In genomic region chr2:16914633-16915032, GRCm38 (mm10) we compare ENCODE assay signal across 8 mouse cellular contexts.
A peak's percentile ranks its signal among the peaks of the same experiment; 100 is the strongest.
DNase-seq lines count a peak whose midpoint lies in the region; ATAC-seq and TF ChIP-seq lines count a peak whose summit lies in the region.

No protein-coding gene starts in this region.

- 32% methylated on average over 2 of the region's 2 CpGs for WGBS in lung, embryonic 14.5 days
- WGBS in hindbrain, embryonic 11.5 days, result 28% methylated on average over 2 of the region's 2 CpGs
- WGBS in hindbrain, embryonic 16.5 days, result 31% methylated on average over 2 of the region's 2 CpGs

- no peaks in the 10 kb centered on the region for H3K36me3 ChIP-seq in lung, embryonic 14.5 days (ENCODE audit: insufficient read depth)
- no peaks in the 10 kb centered on the region for H3K36me3 ChIP-seq in hindbrain, embryonic 11.5 days (ENCODE audit: control insufficient read depth, insufficient read depth, low read length)
- H3K36me3 ChIP-seq in hindbrain, embryonic 16.5 days (ENCODE audit: control insufficient read depth, insufficient read depth, low read length), result no peaks in the 10 kb centered on the region

- ATAC-seq in lung, embryonic 14.5 days (ENCODE audit: insufficient read depth), result peak; percentile 41; the same call in 1 of the 2 replicates
- ATAC-seq in hindbrain, embryonic 11.5 days (ENCODE audit: low FRiP score), result no peak
- no peak for ATAC-seq in hindbrain, embryonic 16.5 days

- no peaks in the 10 kb centered on the region for H3K27me3 ChIP-seq in lung, embryonic 14.5 days (ENCODE audit: insufficient read depth, low read length)
- H3K27me3 ChIP-seq in hindbrain, embryonic 11.5 days (ENCODE audit: control insufficient read depth, insufficient read depth, low read length), result no peaks in the 10 kb centered on the region
- H3K27me3 ChIP-seq in hindbrain, embryonic 16.5 days (replicated peaks; ENCODE audit: control insufficient read depth, insufficient read depth, low read length), result no peaks in the 10 kb centered on the region

- no peaks in the 10 kb centered on the region for H3K4me1 ChIP-seq in lung, embryonic 14.5 days (ENCODE audit: insufficient read depth)
- no peaks in the 10 kb centered on the region for H3K4me1 ChIP-seq in hindbrain, embryonic 11.5 days (replicated peaks; ENCODE audit: control insufficient read depth, insufficient read depth, low read length)
- H3K4me1 ChIP-seq in hindbrain, embryonic 16.5 days (ENCODE audit: control insufficient read depth, insufficient read depth, low read depth, low read length), result no peaks in the 10 kb centered on the region

- H3K9me3 ChIP-seq in lung, embryonic 14.5 days (ENCODE audit: low read depth, low read length), result no peaks in the 10 kb centered on the region
- no peaks in the 10 kb centered on the region for H3K9me3 ChIP-seq in hindbrain, embryonic 11.5 days (ENCODE audit: control insufficient read depth, low read length)
- H3K9me3 ChIP-seq in hindbrain, embryonic 16.5 days (ENCODE audit: control insufficient read depth, low read length), result no peaks in the 10 kb centered on the region

- peak; percentile 1 for DNase-seq in cerebellum, adult 11 months
- no peak for DNase-seq in cerebellum, adult 11-12 months
- peak; percentile 47 for DNase-seq in lung, embryonic 14.5 days
- no peak for DNase-seq in lung, postnatal 4 days
- peak; percentile 3 for DNase-seq in cerebellum, adult 8-10 months
- peak; percentile 5 for DNase-seq in kidney, postnatal 14 days
- DNase-seq in hindbrain, embryonic 11.5 days (ENCODE audit: low spot score), result no peak

- H3K4me2 ChIP-seq in lung, embryonic 14.5 days, result no peak overlapping the region
- no peak overlapping the region for H3K4me2 ChIP-seq in hindbrain, embryonic 11.5 days (replicated peaks; ENCODE audit: low read depth, low read length)
- no peak overlapping the region for H3K4me2 ChIP-seq in hindbrain, embryonic 16.5 days (ENCODE audit: low read length)

- no peak overlapping the region for H3K9ac ChIP-seq in lung, embryonic 14.5 days
- no peak overlapping the region for H3K9ac ChIP-seq in hindbrain, embryonic 11.5 days (ENCODE audit: low read depth, low read length)
- H3K9ac ChIP-seq in hindbrain, embryonic 16.5 days (ENCODE audit: low read depth, low read length), result no peak overlapping the region

- no peak overlapping the region for H3K4me3 ChIP-seq in lung, embryonic 14.5 days (ENCODE audit: low read depth, low read length)
- H3K4me3 ChIP-seq in hindbrain, embryonic 11.5 days (ENCODE audit: low read depth, low read length), result no peak overlapping the region
- no peak overlapping the region for H3K4me3 ChIP-seq in hindbrain, embryonic 16.5 days (ENCODE audit: low read length)

- H3K27ac ChIP-seq in lung, embryonic 14.5 days (ENCODE audit: low read depth), result no peak overlapping the region
- H3K27ac ChIP-seq in hindbrain, embryonic 11.5 days (ENCODE audit: low read depth, low read length), result no peak overlapping the region
- no peak overlapping the region for H3K27ac ChIP-seq in hindbrain, embryonic 16.5 days (ENCODE audit: low read depth, low read length)

- TF ChIP-seq CTCF in lung, embryonic 14.5 days (IDR thresholded peaks at IDR 0.05; ENCODE audit: low read depth), result peak; percentile 58

Comparison
In these comparisons a context has a peak if more than half of its experiments do, and no peak if none do; other contexts are left out.
1. DNase-seq: peak in cerebellum, adult 11 months (single experiment), lung, embryonic 14.5 days (single experiment), cerebellum, adult 8-10 months (single experiment) and kidney, postnatal 14 days (single experiment); none in cerebellum, adult 11-12 months (single experiment), lung, postnatal 4 days (0 of 2) and hindbrain, embryonic 11.5 days (single experiment).